Mouse (Mus musculus) layer of hippocampus, postnatal 10 days (tissue): ENCODE results near the gene Mbtps1. TPM values are rescaled to one million over a fixed set of nuclear protein-coding genes. Genes with fewer than 3 reads are reported as not detected.

Source experiments
- DNase-seq, 2 experiments: peaks; one replicate each; pipeline ENCODE4 v3.0.0; 2021; ENCODE audit warnings: low spot score in 2 of 2
- long read RNA-seq: library from polyadenylated mRNA; stranded (forward); transcript quantifications from one replicate; pipeline ENCODE4 v2.0.0, GENCODE M21; 2023
- total RNA-seq, 2 experiments: library from RNA; stranded (reverse); gene quantifications; 2 replicates each; pipeline ENCODE4 v1.2.3; 2021

Mbtps1 gene
- 10 to 100 TPM; 62.7 to 67.9 TPM for total RNA-seq
- long read RNA-seq, full-length matches to known transcripts: 9 of 26 reads
- long read RNA-seq, partial matches to known transcripts: 7 of 26 reads
- long read RNA-seq, other reads (novel, unspliced or antisense): 10 of 26 reads

- peak; percentile 97 to 99 for DNase-seq
Observed at GRCm38 (mm10) chr8:119558603-119559401, at the start of gene Mbtps1. Gene Mbtps1, minus strand, starts transcription at chr8:119558735.

- DNase-seq: no peak
Observed at GRCm38 (mm10) chr8:119606224-119606623, 47.7 kb upstream of the Mbtps1 start.

- peak; percentile 95 for DNase-seq
Observed at GRCm38 (mm10) chr8:119604996-119605395, 46.5 kb upstream of the Mbtps1 start, which contains the start of gene Taf1c. Gene Taf1c, minus strand, starts transcription at chr8:119605222.

GRCm38 (mm10) chr8:119604398-119604803, 45.9 kb upstream of the Mbtps1 start:
- no peak for DNase-seq

- DNase-seq: no peak
Observed at GRCm38 (mm10) chr8:119603771-119604170, 45.2 kb upstream of the Mbtps1 start.

- no peak for DNase-seq
Observed at GRCm38 (mm10) chr8:119591456-119591855, 32.9 kb upstream of the Mbtps1 start.

- DNase-seq: no peak
Observed at GRCm38 (mm10) chr8:119590348-119590747, 31.8 kb upstream of the Mbtps1 start.

GRCm38 (mm10) chr8:119588844-119589243, 30.3 kb upstream of the Mbtps1 start:
- DNase-seq: no peak

GRCm38 (mm10) chr8:119588321-119588720, 29.8 kb upstream of the Mbtps1 start:
- no peak for DNase-seq

GRCm38 (mm10) chr8:119585901-119586300, 27.4 kb upstream of the Mbtps1 start:
- DNase-seq: no peak

- DNase-seq: no peak
Observed at GRCm38 (mm10) chr8:119580441-119581161, 22.1 kb upstream of the Mbtps1 start.

- no peak for DNase-seq
Observed at GRCm38 (mm10) chr8:119579096-119579495, 20.6 kb upstream of the Mbtps1 start.

GRCm38 (mm10) chr8:119575366-119575726, 16.8 kb upstream of the Mbtps1 start:
- no peak for DNase-seq

GRCm38 (mm10) chr8:119574437-119575365, 16.2 kb upstream of the Mbtps1 start, which contains the start of the genes Hsdl1 and Dnaaf1:
Gene Hsdl1, minus strand, starts transcription at chr8:119575183.
Gene Dnaaf1, plus strand, starts transcription at chr8:119575235.
- peak; percentile 96 to 98 for DNase-seq

GRCm38 (mm10) chr8:119572411-119572810, 13.9 kb upstream of the Mbtps1 start:
- no peak for DNase-seq

GRCm38 (mm10) chr8:119571135-119571534, 12.6 kb upstream of the Mbtps1 start:
- no peak for DNase-seq

- no peak for DNase-seq
Observed at GRCm38 (mm10) chr8:119569881-119570280, 11.3 kb upstream of the Mbtps1 start.

- DNase-seq: no peak
Observed at GRCm38 (mm10) chr8:119568951-119569350, 10.4 kb upstream of the Mbtps1 start.

- DNase-seq: no peak
Observed at GRCm38 (mm10) chr8:119568251-119568650, 9.7 kb upstream of the Mbtps1 start.

- DNase-seq: no peak
Observed at GRCm38 (mm10) chr8:119566367-119566766, 7.8 kb upstream of the Mbtps1 start.

- no peak for DNase-seq
Observed at GRCm38 (mm10) chr8:119563849-119564251, 5.3 kb upstream of the Mbtps1 start.
